Mouse (Mus musculus) kidney, adult 11 months (tissue): ENCODE results near the gene Smco3.
A peak's percentile ranks its signal among the peaks of the same experiment; 100 is the strongest.

Source experiments
- DNase-seq: peaks from one replicate; pipeline ENCODE4 v3.0.0; 2022

Smco3 gene

GRCm38 (mm10) chr6:136835352-136835751 is at the start of gene Smco3:
Gene Smco3, minus strand, starts transcription at chr6:136835452.
- DNase-seq = no peak

GRCm38 (mm10) chr6:136884766-136885165 is 49.5 kb upstream of the Smco3 start:
- DNase-seq = peak; percentile 47

GRCm38 (mm10) chr6:136883961-136884360 is 48.7 kb upstream of the Smco3 start:
- no peak for DNase-seq

GRCm38 (mm10) chr6:136883431-136883915 is 48.2 kb upstream of the Smco3 start:
- DNase-seq = no peak

GRCm38 (mm10) chr6:136881678-136882077 is 46.4 kb upstream of the Smco3 start:
- DNase-seq = no peak

GRCm38 (mm10) chr6:136875670-136876069 is 40.4 kb upstream of the Smco3 start, which contains the start of gene Mgp:
Gene Mgp, minus strand, starts transcription at chr6:136875823.
- no peak for DNase-seq

GRCm38 (mm10) chr6:136874599-136874998 is 39.3 kb upstream of the Smco3 start:
- no peak for DNase-seq

- DNase-seq = no peak
Observed at GRCm38 (mm10) chr6:136868921-136869320, 33.7 kb upstream of the Smco3 start.

- no peak for DNase-seq
Observed at GRCm38 (mm10) chr6:136866150-136866549, 30.9 kb upstream of the Smco3 start.

- no peak for DNase-seq
Observed at GRCm38 (mm10) chr6:136865360-136865759, 30.1 kb upstream of the Smco3 start.

GRCm38 (mm10) chr6:136861020-136861419 is 25.8 kb upstream of the Smco3 start:
- DNase-seq = no peak

- DNase-seq = no peak
Observed at GRCm38 (mm10) chr6:136858420-136858819, 23.2 kb upstream of the Smco3 start.

- DNase-seq = peak; percentile 25
Observed at GRCm38 (mm10) chr6:136857873-136858260, 22.6 kb upstream of the Smco3 start.

- no peak for DNase-seq
Observed at GRCm38 (mm10) chr6:136857186-136857872, 22.1 kb upstream of the Smco3 start, which contains the start of gene Art4. Gene Art4, minus strand, starts transcription at chr6:136857733.

GRCm38 (mm10) chr6:136856071-136856636 is 20.9 kb upstream of the Smco3 start:
- DNase-seq = no peak

GRCm38 (mm10) chr6:136855183-136855582 is 19.9 kb upstream of the Smco3 start:
- DNase-seq = no peak

- no peak for DNase-seq
Observed at GRCm38 (mm10) chr6:136854361-136854781, 19.1 kb upstream of the Smco3 start.

- DNase-seq = no peak
Observed at GRCm38 (mm10) chr6:136852762-136853161, 17.5 kb upstream of the Smco3 start.

- peak; percentile 41 for DNase-seq
Observed at GRCm38 (mm10) chr6:136852348-136852747, 17.1 kb upstream of the Smco3 start.

- DNase-seq = no peak
Observed at GRCm38 (mm10) chr6:136850267-136850666, 15.0 kb upstream of the Smco3 start.

GRCm38 (mm10) chr6:136848971-136849370 is 13.7 kb upstream of the Smco3 start:
- no peak for DNase-seq

GRCm38 (mm10) chr6:136848399-136848798 is 13.1 kb upstream of the Smco3 start:
- no peak for DNase-seq

- DNase-seq = peak; percentile 43
Observed at GRCm38 (mm10) chr6:136847790-136848189, 12.5 kb upstream of the Smco3 start.

- no peak for DNase-seq
Observed at GRCm38 (mm10) chr6:136847267-136847666, 12.0 kb upstream of the Smco3 start.
